Mouse (Mus musculus) forebrain, postnatal 0 days (tissue): ENCODE data around the gene Rxrb. TPM values are rescaled to one million over a fixed set of nuclear protein-coding genes. Genes with fewer than 3 reads are reported as not detected.
A peak's percentile ranks its signal among the peaks of the same experiment; 100 is the strongest.

Experiments used
- ATAC-seq: fragments of 200-750 bp; cut with Nextera tagmentation; 2 replicates; pipeline ENCODE4 v1.8.0; 2017; ENCODE audit warnings: mild to moderate bottlenecking, moderate library complexity
- DNase-seq: peaks from one replicate; pipeline ENCODE4 v3.0.0-alpha.2; 2015
- H3K27ac ChIP-seq: fragments of 300-500 bp; sonication (generic); 2 replicates; pipeline ENCODE4 v1.5.1; 2014; ENCODE audit warnings: low read depth, mild to moderate bottlenecking, antibody characterized with exemption, low read length, moderate library complexity, mixed read lengths
- H3K27me3 ChIP-seq: fragments of 300-500 bp; sonication (generic); 2 replicates; pipeline ENCODE4 v1.6.1; 2014; ENCODE audit warnings: mild to moderate bottlenecking, low read length, mixed read lengths; ENCODE audit not compliant: insufficient read depth
- H3K36me3 ChIP-seq: fragments of 300-500 bp; sonication (generic); 2 replicates; pipeline ENCODE4 v1.6.1; 2014; ENCODE audit warnings: mild to moderate bottlenecking, moderate library complexity; ENCODE audit not compliant: insufficient read depth
- H3K4me1 ChIP-seq: fragments of 300-500 bp; sonication (generic); 2 replicates; pipeline ENCODE4 v1.6.1; 2014; ENCODE audit warnings: antibody characterized with exemption; ENCODE audit not compliant: insufficient read depth
- H3K4me2 ChIP-seq: fragments of 300-500 bp; sonication (generic); 2 replicates; pipeline ENCODE4 v1.6.1; 2014; ENCODE audit warnings: low read depth, mild to moderate bottlenecking, moderate library complexity
- H3K4me3 ChIP-seq: fragments of 300-500 bp; sonication (generic); 2 replicates; pipeline ENCODE4 v1.5.1; 2014; ENCODE audit warnings: low read depth, low read length, mixed read lengths
- H3K9ac ChIP-seq: fragments of 300-500 bp; sonication (generic); 2 replicates; pipeline ENCODE4 v1.6.1; 2014; ENCODE audit warnings: mild to moderate bottlenecking
- H3K9me3 ChIP-seq: fragments of 300-500 bp; sonication (generic); 2 replicates; pipeline ENCODE4 v1.6.1; 2016; ENCODE audit warnings: low read length
- CTCF ChIP-seq: sonication (generic); IDR thresholded peaks from 2 replicates; pipeline ENCODE4 v1.5.1; 2016; ENCODE audit warnings: antibody characterized with exemption, control low read depth, low read depth
- WGBS: fragments of 180-500 bp; shearing (Covaris S2); extraction: QIAGEN DNeasy Blood & Tissue Kit; methylation state at CpG from one replicate; pipeline ENCODE4 v1.1.7; 2014; 5-methylcytosine and 5-hydroxymethylcytosine counted together
- polyA plus RNA-seq: library from polyadenylated mRNA; unstranded; fragments of >200 nt; fragmentation: Nextera tagmentation; extraction: Ambion mirVana; gene quantifications from 2 replicates; pipeline ENCODE4 v1.2.1, GENCODE M21; 2015
- total RNA-seq: library from RNA; depleted of rRNA; stranded (reverse); fragments of >200 nt; gene quantifications from 2 replicates; pipeline ENCODE4 v1.2.3, GENCODE M21; 2014

Rxrb gene
- total and polyA plus RNA-seq, 2 experiments from 2014 or later: 58.1 to 60.8 TPM

- H3K4me3 ChIP-seq: no peak overlapping the region
- no peaks in the 10 kb centered on the region for H3K27me3 ChIP-seq
- H3K27ac ChIP-seq: no peak overlapping the region
- 97% methylated on average over 5 of the region's 5 CpGs for WGBS
- no peaks in the 10 kb centered on the region for H3K36me3 ChIP-seq
- ATAC-seq: no peak
- DNase-seq: no peak
- no peaks in the 10 kb centered on the region for H3K9me3 ChIP-seq
- TF ChIP-seq CTCF: no peak
- no peak overlapping the region for H3K9ac ChIP-seq
- no peaks in the 10 kb centered on the region for H3K4me1 ChIP-seq
- no peak overlapping the region for H3K4me2 ChIP-seq
Observed at GRCm38 (mm10) chr17:34047404-34048050, 15.9 kb downstream of the Rxrb start.

DNA sequence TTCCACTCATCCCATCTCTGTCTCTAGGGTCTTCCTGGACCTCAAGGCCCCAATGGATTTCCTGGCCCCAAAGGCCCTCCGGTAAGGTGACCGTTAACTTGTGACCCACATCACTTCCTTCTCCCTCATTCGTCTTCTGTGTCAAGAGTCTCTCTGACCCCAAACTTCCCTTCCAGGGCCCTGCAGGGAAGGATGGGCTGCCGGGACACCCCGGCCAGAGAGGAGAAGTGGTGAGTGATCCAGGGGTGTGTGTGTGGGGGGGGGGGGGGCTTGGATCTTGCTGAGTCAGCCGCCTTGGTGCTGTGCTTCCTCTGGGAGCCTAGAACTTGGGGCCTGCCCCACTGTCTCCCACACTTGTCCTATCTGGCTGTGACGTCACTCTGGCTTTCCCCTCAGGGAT lies 25.6 kb downstream of the Rxrb start:
- no peak overlapping the region for H3K9ac ChIP-seq
- no peak for TF ChIP-seq CTCF
- H3K4me3 ChIP-seq: no peak overlapping the region
- H3K9me3 ChIP-seq: no peaks in the 10 kb centered on the region
- DNase-seq: no peak
- H3K36me3 ChIP-seq: no peaks in the 10 kb centered on the region
- no peaks in the 10 kb centered on the region for H3K4me1 ChIP-seq
- no peak overlapping the region for H3K4me2 ChIP-seq
- no peaks in the 10 kb centered on the region for H3K27me3 ChIP-seq
- ATAC-seq: no peak
- no peak overlapping the region for H3K27ac ChIP-seq
- WGBS: 89% methylated on average over 7 of the region's 7 CpGs

- Histone ChIP-seq H3K9ac (no peak overlapping the region), H3K27me3 (no peaks in the 10 kb centered on the region), H3K36me3 (no peaks in the 10 kb centered on the region), H3K4me2 (no peak overlapping the region), H3K9me3 (no peaks in the 10 kb centered on the region), H3K27ac (no peak overlapping the region), H3K4me3 (no peak overlapping the region), H3K4me1 (no peaks in the 10 kb centered on the region)
- DNase-seq (no peak), ATAC-seq (no peak)
- WGBS: 48% methylated on average over 3 of the region's 3 CpGs
- TF ChIP-seq CTCF: no peak
Observed at GRCm38 (mm10) chr17:34068864-34069263, 37.3 kb downstream of the Rxrb start.

GRCm38 (mm10) chr17:34072091-34072490 lies 40.5 kb downstream of the Rxrb start:
- H3K9me3 ChIP-seq: no peaks in the 10 kb centered on the region
- no peak overlapping the region for H3K27ac ChIP-seq
- H3K4me3 ChIP-seq: no peak overlapping the region
- DNase-seq (no peak), ATAC-seq (no peak)
- WGBS: 80% methylated on average over 5 of the region's 5 CpGs
- no peak overlapping the region for H3K9ac ChIP-seq
- TF ChIP-seq CTCF: no peak
- no peaks in the 10 kb centered on the region for H3K36me3 ChIP-seq
- no peak overlapping the region for H3K4me2 ChIP-seq
- H3K4me1 ChIP-seq: no peaks in the 10 kb centered on the region
- H3K27me3 ChIP-seq: 0 out of 2 replicates have a peak, but pooled peaks cover 3% of the 10 kb centered on the region

DNA sequence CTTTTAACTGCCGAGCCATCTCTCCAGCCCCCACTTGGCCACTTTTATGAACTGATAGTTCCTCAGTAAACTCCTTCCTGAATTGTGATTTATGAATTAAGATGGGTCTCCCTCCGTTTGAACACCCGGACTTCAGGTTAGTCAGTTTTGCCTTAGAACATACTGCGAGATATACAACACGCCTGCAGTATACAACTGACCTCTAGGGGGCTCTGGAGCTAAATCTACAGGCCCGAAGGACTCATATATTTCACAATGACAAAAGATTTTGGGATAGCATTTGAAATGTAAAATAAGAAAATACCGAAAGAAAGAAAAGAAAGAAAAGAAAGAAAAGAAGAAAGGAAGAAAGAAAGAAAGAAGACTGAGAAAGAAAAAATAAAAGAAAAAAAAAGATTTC lies 43.7 kb downstream of the Rxrb start:
- no peaks in the 10 kb centered on the region for H3K36me3 ChIP-seq
- TF ChIP-seq CTCF: peak; percentile 68

GRCm38 (mm10) chr17:34077549-34077948 lies 45.9 kb downstream of the Rxrb start:
- H3K4me1 ChIP-seq: no peaks in the 10 kb centered on the region
- no peak overlapping the region for H3K4me2 ChIP-seq
- no peak overlapping the region for H3K27ac ChIP-seq
- no peaks in the 10 kb centered on the region for H3K9me3 ChIP-seq
- H3K9ac ChIP-seq: no peak overlapping the region
- TF ChIP-seq CTCF: peak; percentile 82
- H3K27me3 ChIP-seq: 0 out of 2 replicates have a peak, but pooled peaks cover 5% of the 10 kb centered on the region
- H3K36me3 ChIP-seq: no peaks in the 10 kb centered on the region
- 0% methylated on average over 9 of the region's 9 CpGs for WGBS
- DNase-seq: peak; percentile 92
- no peak overlapping the region for H3K4me3 ChIP-seq
- peak; percentile 58; the same call in 1 of the 2 replicates for ATAC-seq

More for the DNA sequence above, 43.7 kb downstream of the Rxrb start:
- ATAC-seq (no peak), DNase-seq (peak; percentile 78)
- 41% methylated on average over 7 of the region's 7 CpGs for WGBS
- H3K4me2 ChIP-seq: no peak overlapping the region
- no peak overlapping the region for H3K27ac ChIP-seq
- H3K4me1 ChIP-seq: no peaks in the 10 kb centered on the region
- H3K9ac ChIP-seq: no peak overlapping the region
- no peaks in the 10 kb centered on the region for H3K9me3 ChIP-seq
- H3K27me3 ChIP-seq: 0 out of 2 replicates have a peak, but pooled peaks cover 5% of the 10 kb centered on the region
- H3K4me3 ChIP-seq: no peak overlapping the region

GRCm38 (mm10) chr17:34078148-34078547 lies 46.5 kb downstream of the Rxrb start:
- Histone ChIP-seq H3K9me3 (no peaks in the 10 kb centered on the region), H3K9ac (no peak overlapping the region), H3K4me3 (no peak overlapping the region), H3K27ac (no peak overlapping the region), H3K4me1 (no peaks in the 10 kb centered on the region), H3K4me2 (no peak overlapping the region), H3K36me3 (no peaks in the 10 kb centered on the region), H3K27me3 (0 out of 2 replicates have a peak, but pooled peaks cover 5% of the 10 kb centered on the region)
- no peak for ATAC-seq
- 53% methylated on average over 4 of the region's 4 CpGs for WGBS
- no peak for DNase-seq
- TF ChIP-seq CTCF: no peak
